Mouse (Mus musculus) midbrain, postnatal 0 days (tissue): Measurements from ENCODE around the gene Itk. TPM values are rescaled to one million over a fixed set of nuclear protein-coding genes. Genes with fewer than 3 reads are reported as not detected.
"Not testable (repeated sequence)": the region's sequence is repeated elsewhere in the genome, so short reads cannot be mapped to it uniquely, and the experiment has no call there.

Experiments
- ATAC-seq: fragments of 200-750 bp; cut with Nextera tagmentation; 2 replicates; pipeline ENCODE4 v1.8.0; 2017; ENCODE audit warnings: moderate number of reproducible peaks, mild to moderate bottlenecking, moderate TSS enrichment, moderate library complexity; ENCODE audit not compliant: low FRiP score
- DNase-seq: peaks from one replicate; pipeline ENCODE4 v3.0.0-alpha.2; 2015; ENCODE audit warnings: low spot score
- H3K27ac ChIP-seq: fragments of 300-500 bp; sonication (generic); 2 replicates; pipeline ENCODE4 v1.5.1; 2014; ENCODE audit warnings: low read depth, mild to moderate bottlenecking, low read length, mixed read lengths
- H3K27me3 ChIP-seq: fragments of 300-500 bp; sonication (generic); 2 replicates; pipeline ENCODE4 v1.6.1; 2014; ENCODE audit warnings: low read length, control low read depth, mixed read lengths; ENCODE audit not compliant: insufficient read depth
- H3K36me3 ChIP-seq: fragments of 300-500 bp; sonication (generic); 2 replicates; pipeline ENCODE4 v1.6.1; 2014; ENCODE audit warnings: low read length, control low read depth, mixed read lengths; ENCODE audit not compliant: insufficient read depth
- H3K4me1 ChIP-seq: fragments of 300-500 bp; sonication (generic); 2 replicates; pipeline ENCODE4 v1.6.1; 2014; ENCODE audit warnings: mild to moderate bottlenecking, control low read depth, antibody characterized with exemption, low read length, mixed read lengths; ENCODE audit not compliant: insufficient read depth
- H3K4me2 ChIP-seq: fragments of 300-500 bp; sonication (generic); 2 replicates; pipeline ENCODE4 v1.6.1; 2014; ENCODE audit warnings: low read depth, mild to moderate bottlenecking, low read length, mixed read lengths; ENCODE audit not compliant: poor library complexity, severe bottlenecking
- H3K4me3 ChIP-seq: fragments of 300-500 bp; sonication (generic); 2 replicates; pipeline ENCODE4 v1.5.1; 2014; ENCODE audit warnings: low read depth, mild to moderate bottlenecking, low read length, moderate library complexity
- H3K9ac ChIP-seq: fragments of 300-500 bp; sonication (generic); replicated peaks from 2 replicates; pipeline ENCODE4 v1.6.1; 2014; ENCODE audit warnings: mild to moderate bottlenecking, low read length, moderate library complexity, mixed read lengths; ENCODE audit not compliant: poor library complexity, severe bottlenecking
- H3K9me3 ChIP-seq: fragments of 300-500 bp; sonication (generic); 2 replicates; pipeline ENCODE4 v1.6.1; 2016; ENCODE audit warnings: low read length, control low read depth
- CTCF ChIP-seq: IDR thresholded peaks from 2 replicates; pipeline ENCODE4 v1.5.1; 2016; ENCODE audit warnings: antibody characterized with exemption, mild to moderate bottlenecking
- WGBS: fragments of 180-500 bp; shearing (Covaris S2); extraction: QIAGEN DNeasy Blood & Tissue Kit; methylation state at CpG from one replicate; pipeline ENCODE4 v1.1.7; 2014; 5-methylcytosine and 5-hydroxymethylcytosine counted together
- polyA plus RNA-seq: library from polyadenylated mRNA; unstranded; fragments of >200 nt; fragmentation: Nextera tagmentation; extraction: Ambion mirVana; gene quantifications from 2 replicates; pipeline ENCODE4 v1.2.1, GENCODE M21; 2015
- total RNA-seq: library from RNA; depleted of rRNA; stranded (reverse); fragments of >200 nt; gene quantifications from 2 replicates; pipeline ENCODE4 v1.2.3, GENCODE M21; 2014; rRNA removed

Itk gene
- 0.05 and 0.16 TPM in 2 replicates for total RNA-seq
- 0.05 and 0.06 TPM in 2 replicates for polyA plus RNA-seq

- no peaks in the 10 kb centered on the region for H3K27me3 ChIP-seq
- H3K4me1 ChIP-seq, result no peaks in the 10 kb centered on the region
- H3K27ac ChIP-seq, result no peak within 1 kb of the TSS
- H3K4me2 ChIP-seq, result no peak within 1 kb of the TSS
- no peaks in the 10 kb centered on the region for H3K36me3 ChIP-seq
- ATAC-seq, result no peak
- no peak within 1 kb of the TSS for H3K9ac ChIP-seq
- no peak for DNase-seq
- H3K4me3 ChIP-seq, result no peak within 1 kb of the TSS
- WGBS, result 85% methylated on average over 13 of the region's 13 CpGs
- no peak for TF ChIP-seq CTCF
- H3K9me3 ChIP-seq, result no peaks in the 10 kb centered on the region
Measured at GRCm38 (mm10) chr11:46389336-46390117, at the start of gene Itk. TSS of gene Itk (minus strand) at chr11:46389515.

- Histone ChIP-seq H3K9me3 (no peaks in the 10 kb centered on the region), H3K27ac (peak overlapping the region; percentile 86), H3K27me3 (no peaks in the 10 kb centered on the region), H3K4me2 (peak overlapping the region; percentile 88), H3K9ac (peak overlapping the region; percentile 95), H3K36me3 (no peaks in the 10 kb centered on the region), H3K4me1 (no peaks in the 10 kb centered on the region), H3K4me3 (peak overlapping the region; percentile 88)
- no peak for TF ChIP-seq CTCF
- peak; percentile 26 for DNase-seq
- 2% methylated on average over 23 of the region's 23 CpGs for WGBS
- no peak for ATAC-seq
Measured at GRCm38 (mm10) chr11:46437459-46438000, 48.2 kb upstream of the Itk start.

GRCm38 (mm10) chr11:46436760-46437458, 47.6 kb upstream of the Itk start, which contains the start of gene Med7:
TSS of gene Med7 (plus strand) at chr11:46436925.
- peak; percentile 100 for ATAC-seq
- no peak for TF ChIP-seq CTCF
- H3K27ac ChIP-seq, result peak within 1 kb of the TSS; percentile 86
- 0% methylated on average over 47 of the region's 59 CpGs for WGBS
- H3K4me1 ChIP-seq, result no peaks in the 10 kb centered on the region
- H3K36me3 ChIP-seq, result no peaks in the 10 kb centered on the region
- no peaks in the 10 kb centered on the region for H3K9me3 ChIP-seq
- H3K4me3 ChIP-seq, result peak within 1 kb of the TSS; percentile 88
- no peaks in the 10 kb centered on the region for H3K27me3 ChIP-seq
- DNase-seq, result peak; percentile 99
- H3K4me2 ChIP-seq, result peak within 1 kb of the TSS; percentile 88
- H3K9ac ChIP-seq, result peak within 1 kb of the TSS; percentile 95

DNA sequence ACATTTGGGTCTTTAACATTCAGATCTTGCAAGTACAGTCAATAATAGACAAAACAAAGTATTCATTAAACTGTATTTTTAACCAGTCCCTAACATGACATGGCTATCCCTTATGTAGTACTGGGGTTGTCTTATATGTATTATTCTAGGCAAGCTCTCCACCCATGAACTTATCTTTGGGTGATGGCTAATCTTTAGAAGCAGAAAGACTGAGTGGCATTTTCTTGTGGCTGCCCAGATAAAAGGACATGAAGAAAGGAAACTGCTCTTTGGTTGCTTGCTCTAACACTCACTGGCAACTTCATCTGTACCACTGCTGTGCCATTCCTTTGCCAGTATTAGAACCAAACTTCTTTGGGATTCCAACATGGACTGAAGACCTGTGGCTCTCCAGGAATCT, 46.0 kb upstream of the Itk start:
- Histone ChIP-seq H3K27ac (no peak overlapping the region), H3K4me1 (no peaks in the 10 kb centered on the region), H3K36me3 (no peaks in the 10 kb centered on the region), H3K4me2 (no peak overlapping the region), H3K9ac (no peak overlapping the region), H3K4me3 (no peak overlapping the region), H3K27me3 (no peaks in the 10 kb centered on the region), H3K9me3 (no peaks in the 10 kb centered on the region)
- TF ChIP-seq CTCF, result no peak
- DNase-seq, result no peak
- no peak for ATAC-seq

DNA sequence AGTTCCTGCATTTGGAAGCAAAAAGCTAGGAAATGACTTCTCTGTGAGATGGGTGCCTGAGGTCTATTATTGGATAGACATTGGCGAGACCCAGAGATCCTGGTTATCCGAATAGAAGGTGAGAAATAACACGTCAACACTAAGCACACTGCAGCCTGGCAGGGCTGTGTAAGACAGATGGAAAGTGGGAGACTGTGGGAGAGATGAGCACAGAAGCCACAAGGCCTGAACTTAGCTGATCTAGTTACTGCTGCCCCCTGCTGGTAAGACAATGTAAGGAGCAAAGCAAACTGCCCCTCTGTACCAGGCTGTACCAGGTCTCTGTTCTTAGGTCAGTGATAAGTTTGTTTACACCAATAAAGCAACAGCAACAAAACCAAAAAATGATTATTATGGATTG, 41.8 kb upstream of the Itk start:
- Histone ChIP-seq H3K9ac (no peak overlapping the region), H3K27me3 (no peaks in the 10 kb centered on the region), H3K9me3 (no peaks in the 10 kb centered on the region), H3K27ac (no peak overlapping the region), H3K4me2 (no peak overlapping the region), H3K36me3 (no peaks in the 10 kb centered on the region), H3K4me3 (no peak overlapping the region), H3K4me1 (no peaks in the 10 kb centered on the region)
- ATAC-seq, result peak; percentile 87
- peak; percentile 90 for TF ChIP-seq CTCF
- peak; percentile 93 for DNase-seq
- WGBS, result 24% methylated on average over 3 of the region's 3 CpGs

GRCm38 (mm10) chr11:46430123-46430522, 40.8 kb upstream of the Itk start:
- no peaks in the 10 kb centered on the region for H3K9me3 ChIP-seq
- TF ChIP-seq CTCF, result no peak
- no peak overlapping the region for H3K4me3 ChIP-seq
- DNase-seq, result no peak
- H3K4me1 ChIP-seq, result no peaks in the 10 kb centered on the region
- H3K4me2 ChIP-seq, result no peak overlapping the region
- no peaks in the 10 kb centered on the region for H3K36me3 ChIP-seq
- H3K9ac ChIP-seq, result no peak overlapping the region
- WGBS, result 89% methylated on average over 2 of the region's 2 CpGs
- no peaks in the 10 kb centered on the region for H3K27me3 ChIP-seq
- ATAC-seq, result no peak
- no peak overlapping the region for H3K27ac ChIP-seq

GRCm38 (mm10) chr11:46428131-46428530, 38.8 kb upstream of the Itk start:
- not testable (repeated sequence) for ATAC-seq, H3K27ac ChIP-seq, H3K4me1 ChIP-seq, H3K4me2 ChIP-seq, DNase-seq, H3K9ac ChIP-seq, H3K36me3 ChIP-seq, H3K9me3 ChIP-seq, H3K4me3 ChIP-seq, H3K27me3 ChIP-seq
- 45% methylated on average over 4 of the region's 4 CpGs for WGBS
